Mouse (Mus musculus) heart, embryonic 12.5 days (tissue): Measurements from ENCODE around the gene A630076J17Rik. TPM values are rescaled to one million over a fixed set of nuclear protein-coding genes. Genes with fewer than 3 reads are reported as not detected.

Source experiments
- ATAC-seq: fragments of 200-750 bp; cut with Nextera tagmentation; 2 replicates; pipeline ENCODE4 v1.8.0; 2017; ENCODE audit warnings: moderate TSS enrichment, moderate library complexity; ENCODE audit not compliant: insufficient number of reproducible peaks, low FRiP score
- H3K27ac ChIP-seq: fragments of 300-500 bp; sonication (generic); 2 replicates; pipeline ENCODE4 v1.5.1; 2016; ENCODE audit warnings: mild to moderate bottlenecking, moderate library complexity; ENCODE audit not compliant: poor library complexity, severe bottlenecking
- H3K27me3 ChIP-seq: fragments of 300-500 bp; sonication (generic); replicated peaks from 2 replicates; pipeline ENCODE4 v1.6.1; 2016; ENCODE audit warnings: mild to moderate bottlenecking, moderate library complexity
- H3K36me3 ChIP-seq: fragments of 300-500 bp; sonication (generic); 2 replicates; pipeline ENCODE4 v1.6.1; 2016; ENCODE audit warnings: mild to moderate bottlenecking, moderate library complexity
- H3K4me1 ChIP-seq: fragments of 300-500 bp; sonication (generic); replicated peaks from 2 replicates; pipeline ENCODE4 v1.6.1; 2016; ENCODE audit warnings: mild to moderate bottlenecking
- H3K4me2 ChIP-seq: fragments of 300-500 bp; sonication (generic); 2 replicates; pipeline ENCODE4 v1.6.1; 2016; ENCODE audit warnings: mild to moderate bottlenecking, moderate library complexity
- H3K4me3 ChIP-seq: fragments of 300-500 bp; sonication (generic); 2 replicates; pipeline ENCODE4 v1.5.1; 2016; ENCODE audit warnings: mild to moderate bottlenecking
- H3K9ac ChIP-seq: fragments of 300-500 bp; sonication (generic); 2 replicates; pipeline ENCODE4 v1.6.1; 2016; ENCODE audit warnings: mild to moderate bottlenecking, moderate library complexity
- H3K9me3 ChIP-seq: fragments of 300-500 bp; sonication (generic); replicated peaks from 2 replicates; pipeline ENCODE4 v1.6.1; 2016; ENCODE audit warnings: mild to moderate bottlenecking, moderate library complexity
- WGBS: fragments of 180-500 bp; shearing (Covaris S2); methylation state at CpG from one replicate; pipeline ENCODE4 v1.1.7; 2016; 5-methylcytosine and 5-hydroxymethylcytosine counted together
- polyA plus RNA-seq: library from polyadenylated mRNA; unstranded; fragments of >200 nt; fragmentation: Nextera tagmentation; extraction: Ambion mirVana; gene quantifications from 2 replicates; pipeline ENCODE4 v1.2.1, GENCODE M21; 2016

A630076J17Rik gene
- polyA plus RNA-seq, 1 experiment from 2014 or later = not detected

DNA sequence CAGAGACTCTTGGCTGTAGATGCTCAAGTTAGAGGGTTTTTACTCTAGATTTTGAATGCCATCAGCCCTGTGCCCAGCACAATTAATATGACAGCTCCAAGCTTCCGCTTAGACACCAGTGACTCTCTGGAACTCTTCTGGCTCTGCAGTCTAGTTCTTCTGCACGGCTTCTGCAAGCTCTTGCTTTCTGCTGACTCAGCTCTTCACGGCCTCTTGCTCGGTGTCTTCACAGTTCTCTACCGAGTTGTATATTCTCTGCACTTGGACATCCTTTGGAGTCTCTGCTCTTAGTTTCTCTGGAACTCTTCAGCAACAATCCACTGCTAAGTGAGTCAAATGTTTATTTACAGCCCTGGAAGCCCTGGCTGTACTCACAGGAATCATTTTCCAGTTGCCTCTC is 23.5 kb downstream of the A630076J17Rik start:
- H3K9ac ChIP-seq = no peak overlapping the region
- no peaks in the 10 kb centered on the region for H3K9me3 ChIP-seq
- no peak for ATAC-seq
- no peaks in the 10 kb centered on the region for H3K36me3 ChIP-seq
- WGBS = 75% methylated on average over 5 of the region's 5 CpGs
- H3K4me1 ChIP-seq = no peaks in the 10 kb centered on the region
- H3K27ac ChIP-seq = no peak overlapping the region
- no peaks in the 10 kb centered on the region for H3K27me3 ChIP-seq
- no peak overlapping the region for H3K4me3 ChIP-seq
- no peak overlapping the region for H3K4me2 ChIP-seq

GRCm38 (mm10) chr3:107255992-107256391 is 25.6 kb downstream of the A630076J17Rik start:
- 72% methylated on average over 3 of the region's 3 CpGs for WGBS
- no peaks in the 10 kb centered on the region for H3K4me1 ChIP-seq
- no peaks in the 10 kb centered on the region for H3K9me3 ChIP-seq
- H3K27me3 ChIP-seq = no peaks in the 10 kb centered on the region
- H3K4me2 ChIP-seq = no peak overlapping the region
- H3K27ac ChIP-seq = no peak overlapping the region
- H3K4me3 ChIP-seq = no peak overlapping the region
- no peaks in the 10 kb centered on the region for H3K36me3 ChIP-seq
- no peak for ATAC-seq
- no peak overlapping the region for H3K9ac ChIP-seq

DNA sequence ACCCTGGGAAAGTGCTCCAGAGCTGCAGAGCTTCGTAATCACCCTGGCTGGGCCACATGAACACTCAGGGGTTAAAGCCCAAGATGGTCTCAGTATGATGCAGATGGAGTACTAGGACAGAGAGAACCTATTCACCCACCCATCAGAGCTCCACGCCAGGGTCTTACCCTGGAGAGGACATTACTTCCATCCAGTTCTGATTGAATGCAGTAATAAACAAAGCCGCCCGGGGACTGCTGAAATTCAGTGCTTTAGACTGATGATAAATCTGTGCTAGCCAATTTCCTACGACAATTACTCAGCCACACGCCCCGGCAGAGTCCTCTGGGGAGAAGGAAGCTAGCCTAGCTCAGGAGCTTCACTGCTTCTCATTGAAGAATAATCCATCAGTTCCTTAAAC is 26.3 kb downstream of the A630076J17Rik start:
- H3K4me1 ChIP-seq = 0 out of 2 replicates have a peak, but pooled peaks cover 4% of the 10 kb centered on the region
- H3K27me3 ChIP-seq = no peaks in the 10 kb centered on the region
- no peak for ATAC-seq
- H3K36me3 ChIP-seq = no peaks in the 10 kb centered on the region
- no peak overlapping the region for H3K27ac ChIP-seq
- H3K9ac ChIP-seq = no peak overlapping the region
- H3K9me3 ChIP-seq = no peaks in the 10 kb centered on the region
- H3K4me3 ChIP-seq = no peak overlapping the region
- H3K4me2 ChIP-seq = no peak overlapping the region
- 67% methylated on average over 7 of the region's 7 CpGs for WGBS

- Histone ChIP-seq H3K4me2 (no peak overlapping the region), H3K27me3 (no peaks in the 10 kb centered on the region), H3K9me3 (no peaks in the 10 kb centered on the region), H3K4me1 (0 out of 2 replicates have a peak, but pooled peaks cover 4% of the 10 kb centered on the region), H3K4me3 (no peak overlapping the region), H3K27ac (no peak overlapping the region), H3K9ac (no peak overlapping the region), H3K36me3 (no peaks in the 10 kb centered on the region)
- ATAC-seq = no peak
- WGBS = 53% methylated on average over 5 of the region's 5 CpGs
These were observed 27.5 kb downstream of the A630076J17Rik start for GRCm38 (mm10) chr3:107257924-107258323.

DNA sequence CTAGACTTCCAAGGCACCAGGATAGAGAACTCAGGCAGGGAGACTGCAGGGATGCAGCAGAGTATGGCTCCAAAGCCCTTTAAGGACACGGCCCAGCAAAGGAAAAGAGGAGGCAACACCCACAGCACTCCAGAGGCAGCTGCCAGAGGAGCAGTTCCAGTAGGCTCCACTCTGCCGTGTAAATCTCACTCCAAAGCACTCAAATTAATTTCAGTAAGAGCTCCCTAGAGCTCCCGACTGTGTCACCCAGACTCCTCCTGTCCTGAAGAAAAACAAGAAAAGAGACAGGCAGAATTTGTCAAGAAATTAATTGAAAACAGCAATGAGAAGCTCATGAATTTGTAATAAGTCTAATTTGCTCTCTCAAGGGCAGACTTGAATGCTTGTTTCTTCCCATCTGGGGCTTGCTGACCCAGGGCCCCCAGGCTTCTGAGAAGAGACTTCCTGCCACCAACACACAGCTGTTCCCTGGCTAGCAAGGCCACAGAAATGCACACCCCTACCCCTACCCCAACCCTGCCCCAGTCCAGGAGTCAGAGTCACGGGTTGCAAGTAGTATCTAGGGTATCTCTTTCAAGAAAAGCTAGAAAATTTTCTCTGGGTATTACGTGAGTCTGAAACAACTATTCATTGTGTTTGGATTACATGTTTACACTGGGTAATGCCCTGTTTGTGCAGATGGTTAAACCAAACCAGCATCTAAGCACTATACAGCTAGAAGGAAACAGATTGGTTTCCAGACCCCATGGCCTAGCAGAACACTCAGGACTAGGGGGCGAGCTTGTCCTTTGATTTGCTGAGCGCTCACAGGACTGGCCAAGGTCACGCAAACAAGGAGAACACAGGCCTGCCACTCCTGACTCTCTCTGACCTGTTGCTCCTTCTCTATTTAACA is 30.8 kb downstream of the A630076J17Rik start:
- no peak for ATAC-seq
- H3K36me3 ChIP-seq = no peaks in the 10 kb centered on the region
- 56% methylated on average over 8 of the region's 8 CpGs for WGBS
- no peaks in the 10 kb centered on the region; the same call in 1 of the 2 replicates for H3K27me3 ChIP-seq
- 0 out of 2 replicates have a peak, but pooled peaks cover 4% of the 10 kb centered on the region for H3K4me1 ChIP-seq
- no peak overlapping the region for H3K9ac ChIP-seq
- H3K9me3 ChIP-seq = no peaks in the 10 kb centered on the region
- H3K4me2 ChIP-seq = no peak overlapping the region
- no peak overlapping the region for H3K27ac ChIP-seq
- H3K4me3 ChIP-seq = no peak overlapping the region

GRCm38 (mm10) chr3:107261851-107262165 is 31.4 kb downstream of the A630076J17Rik start:
- Histone ChIP-seq H3K4me2 (no peak overlapping the region), H3K4me3 (no peak overlapping the region), H3K27me3 (no peaks in the 10 kb centered on the region; the same call in 1 of the 2 replicates), H3K36me3 (no peaks in the 10 kb centered on the region), H3K27ac (no peak overlapping the region), H3K4me1 (0 out of 2 replicates have a peak, but pooled peaks cover 4% of the 10 kb centered on the region), H3K9ac (no peak overlapping the region), H3K9me3 (no peaks in the 10 kb centered on the region)
- ATAC-seq = no peak
- 72% methylated on average over 7 of the region's 7 CpGs for WGBS

GRCm38 (mm10) chr3:107266814-107267345 is 36.5 kb downstream of the A630076J17Rik start:
- no peak overlapping the region for H3K4me2 ChIP-seq
- H3K27ac ChIP-seq = no peak overlapping the region
- H3K9me3 ChIP-seq = no peaks in the 10 kb centered on the region
- H3K36me3 ChIP-seq = no peaks in the 10 kb centered on the region
- no peak overlapping the region for H3K4me3 ChIP-seq
- H3K27me3 ChIP-seq = no peaks in the 10 kb centered on the region; the same call in 1 of the 2 replicates
- no peak for ATAC-seq
- WGBS = 71% methylated on average over 2 of the region's 2 CpGs
- H3K9ac ChIP-seq = no peak overlapping the region
- no peaks in the 10 kb centered on the region for H3K4me1 ChIP-seq

DNA sequence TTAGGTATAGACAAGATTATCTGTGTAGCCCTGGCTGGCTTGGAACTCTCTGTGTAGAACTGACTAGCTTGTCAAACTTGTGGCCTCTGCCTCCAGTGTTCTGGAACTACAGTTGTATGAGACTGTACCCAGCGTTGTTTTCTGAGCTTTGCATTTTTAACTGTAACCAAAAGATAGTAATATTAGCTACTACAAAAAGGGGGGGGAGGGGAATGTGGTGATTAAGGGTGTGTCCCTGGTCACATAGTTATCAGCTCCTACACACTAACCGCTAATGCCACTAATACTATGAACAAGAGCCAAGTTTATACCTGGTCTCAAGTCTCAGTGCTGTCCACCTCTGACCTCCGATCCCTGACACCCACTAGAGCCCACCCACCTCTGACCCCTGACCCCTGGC is 42.0 kb downstream of the A630076J17Rik start:
- peaks cover 8% of the 10 kb centered on the region for H3K27me3 ChIP-seq
- peak; percentile 39; the same call in 1 of the 2 replicates for ATAC-seq
- WGBS = 71% methylated on average over 3 of the region's 3 CpGs
- H3K4me3 ChIP-seq = no peak overlapping the region
- no peaks in the 10 kb centered on the region for H3K36me3 ChIP-seq
- no peaks in the 10 kb centered on the region for H3K9me3 ChIP-seq
- no peak overlapping the region for H3K9ac ChIP-seq
- H3K4me2 ChIP-seq = no peak overlapping the region
- H3K27ac ChIP-seq = no peak overlapping the region
- H3K4me1 ChIP-seq = no peaks in the 10 kb centered on the region

- Histone ChIP-seq H3K36me3 (no peaks in the 10 kb centered on the region), H3K4me3 (no peak overlapping the region), H3K9me3 (no peaks in the 10 kb centered on the region), H3K4me2 (no peak overlapping the region), H3K9ac (no peak overlapping the region), H3K4me1 (0 out of 2 replicates have a peak, but pooled peaks cover 3% of the 10 kb centered on the region), H3K27me3 (peaks cover 8% of the 10 kb centered on the region), H3K27ac (no peak overlapping the region)
- peak; percentile 65 for ATAC-seq
- WGBS = 7% methylated on average over 3 of the region's 3 CpGs
These were observed 43.4 kb downstream of the A630076J17Rik start for GRCm38 (mm10) chr3:107273820-107274219.

- H3K36me3 ChIP-seq = no peaks in the 10 kb centered on the region
- ATAC-seq = no peak
- no peak overlapping the region for H3K27ac ChIP-seq
- no peaks in the 10 kb centered on the region for H3K9me3 ChIP-seq
- H3K9ac ChIP-seq = no peak overlapping the region
- no peak overlapping the region for H3K4me2 ChIP-seq
- H3K4me1 ChIP-seq = peaks cover 12% of the 10 kb centered on the region
- WGBS = 55% methylated on average over 5 of the region's 5 CpGs
- no peak overlapping the region for H3K4me3 ChIP-seq
- H3K27me3 ChIP-seq = peaks cover 8% of the 10 kb centered on the region
These were observed 44.9 kb downstream of the A630076J17Rik start for GRCm38 (mm10) chr3:107275351-107275750.

- 43% methylated on average over 4 of the region's 4 CpGs for WGBS
- no peak overlapping the region for H3K9ac ChIP-seq
These were observed 45.6 kb downstream of the A630076J17Rik start for GRCm38 (mm10) chr3:107275996-107276395.

More at GRCm38 (mm10) chr3:107275996-107276395, 45.6 kb downstream of the A630076J17Rik start:
- H3K4me3 ChIP-seq = no peak overlapping the region
- peaks cover 8% of the 10 kb centered on the region for H3K27me3 ChIP-seq
- no peak overlapping the region for H3K27ac ChIP-seq
- no peaks in the 10 kb centered on the region for H3K36me3 ChIP-seq
- H3K9me3 ChIP-seq = no peaks in the 10 kb centered on the region
- ATAC-seq = no peak
- H3K4me1 ChIP-seq = peaks cover 13% of the 10 kb centered on the region
- H3K4me2 ChIP-seq = no peak overlapping the region
